Mouse (Mus musculus): ENCODE measurements around the gene Tmem132b. TPM values are rescaled to one million over a fixed set of nuclear protein-coding genes. Genes with fewer than 3 reads are reported as not detected.

The Tmem132b gene
- polyA plus RNA-seq, 1 experiment from 2014 or later: not detected

- ATAC-seq: no peak
- DNase-seq: no peak
- no peak overlapping the region for H3K9ac ChIP-seq (replicated peaks)
- H3K4me3 ChIP-seq (ENCODE audit: low read depth, low read length): no peak overlapping the region
- TF ChIP-seq EP300 (IDR thresholded peaks at IDR 0.05; ENCODE audit: low read depth) (no peak), CTCF (IDR thresholded peaks at IDR 0.05; ENCODE audit: low read depth) (no peak)
- H3K27me3 ChIP-seq (ENCODE audit: insufficient read depth, low read length): no peaks in the 10 kb centered on the region
- 53% methylated on average over 4 of the region's 5 CpGs for WGBS (ENCODE audit: insufficient replicate concordance)
- no peak overlapping the region for H3K27ac ChIP-seq (ENCODE audit: low read depth)
- H3K9me3 ChIP-seq (ENCODE audit: low read length): no peaks in the 10 kb centered on the region; the same call in 1 of the 2 replicates
- no peak overlapping the region for H3K4me2 ChIP-seq (ENCODE audit: low read depth, low read length)
- H3K36me3 ChIP-seq (replicated peaks; ENCODE audit: insufficient read depth, low read length): no peaks in the 10 kb centered on the region
- H3K4me1 ChIP-seq (ENCODE audit: insufficient read depth): no peaks in the 10 kb centered on the region
Observed at GRCm38 (mm10) chr5:125799622-125800021, 268.0 kb downstream of the Tmem132b start.

GRCm38 (mm10) chr5:125800025-125800424 lies 268.5 kb downstream of the Tmem132b start:
- Histone ChIP-seq H3K4me3 (ENCODE audit: low read depth, low read length) (no peak overlapping the region), H3K36me3 (replicated peaks; ENCODE audit: insufficient read depth, low read length) (no peaks in the 10 kb centered on the region), H3K9ac (replicated peaks) (no peak overlapping the region), H3K27ac (ENCODE audit: low read depth) (no peak overlapping the region), H3K9me3 (ENCODE audit: low read length) (no peaks in the 10 kb centered on the region; the same call in 1 of the 2 replicates), H3K4me1 (ENCODE audit: insufficient read depth) (no peaks in the 10 kb centered on the region), H3K27me3 (ENCODE audit: insufficient read depth, low read length) (no peaks in the 10 kb centered on the region), H3K4me2 (ENCODE audit: low read depth, low read length) (no peak overlapping the region)
- 15% methylated on average over 11 of the region's 11 CpGs for WGBS (ENCODE audit: insufficient replicate concordance)
- TF ChIP-seq EP300 (IDR thresholded peaks at IDR 0.05; ENCODE audit: low read depth) (no peak), CTCF (IDR thresholded peaks at IDR 0.05; ENCODE audit: low read depth) (no peak)
- no peak for ATAC-seq
- DNase-seq: no peak

- no peak for DNase-seq
- no peak overlapping the region for H3K4me3 ChIP-seq (ENCODE audit: low read depth, low read length)
- H3K9ac ChIP-seq (replicated peaks): no peak overlapping the region
- no peak for ATAC-seq
- no peaks in the 10 kb centered on the region for H3K36me3 ChIP-seq (replicated peaks; ENCODE audit: insufficient read depth, low read length)
- H3K9me3 ChIP-seq (ENCODE audit: low read length): peaks cover 3% of the 10 kb centered on the region; the same call in 1 of the 2 replicates
- TF ChIP-seq CTCF (IDR thresholded peaks at IDR 0.05; ENCODE audit: low read depth): no peak
- TF ChIP-seq EP300 (IDR thresholded peaks at IDR 0.05; ENCODE audit: low read depth): no peak
- H3K27me3 ChIP-seq (ENCODE audit: insufficient read depth, low read length): no peaks in the 10 kb centered on the region
- WGBS (ENCODE audit: insufficient replicate concordance): 74% methylated on average over 7 of the region's 7 CpGs
- no peak overlapping the region for H3K27ac ChIP-seq (ENCODE audit: low read depth)
- H3K4me2 ChIP-seq (ENCODE audit: low read depth, low read length): no peak overlapping the region
- H3K4me1 ChIP-seq (ENCODE audit: insufficient read depth): no peaks in the 10 kb centered on the region
Observed at GRCm38 (mm10) chr5:125802801-125803200, 271.2 kb downstream of the Tmem132b start.

- H3K27ac ChIP-seq (ENCODE audit: low read depth): no peak overlapping the region
- ATAC-seq (no peak), DNase-seq (no peak)
- no peaks in the 10 kb centered on the region for H3K4me1 ChIP-seq (ENCODE audit: insufficient read depth)
- no peaks in the 10 kb centered on the region for H3K27me3 ChIP-seq (ENCODE audit: insufficient read depth, low read length)
- TF ChIP-seq CTCF (IDR thresholded peaks at IDR 0.05; ENCODE audit: low read depth) (no peak), EP300 (IDR thresholded peaks at IDR 0.05; ENCODE audit: low read depth) (no peak)
- no peaks in the 10 kb centered on the region for H3K36me3 ChIP-seq (replicated peaks; ENCODE audit: insufficient read depth, low read length)
- peaks cover 3% of the 10 kb centered on the region; the same call in 1 of the 2 replicates for H3K9me3 ChIP-seq (ENCODE audit: low read length)
- no peak overlapping the region for H3K4me2 ChIP-seq (ENCODE audit: low read depth, low read length)
- 58% methylated on average over 5 of the region's 5 CpGs for WGBS (ENCODE audit: insufficient replicate concordance)
- H3K9ac ChIP-seq (replicated peaks): no peak overlapping the region
- H3K4me3 ChIP-seq (ENCODE audit: low read depth, low read length): no peak overlapping the region
Observed at GRCm38 (mm10) chr5:125805327-125805726, 273.8 kb downstream of the Tmem132b start.

GRCm38 (mm10) chr5:125807861-125808260 lies 276.3 kb downstream of the Tmem132b start:
- Histone ChIP-seq H3K4me1 (ENCODE audit: insufficient read depth) (no peaks in the 10 kb centered on the region), H3K9me3 (ENCODE audit: low read length) (peaks cover 9% of the 10 kb centered on the region), H3K36me3 (replicated peaks; ENCODE audit: insufficient read depth, low read length) (no peaks in the 10 kb centered on the region), H3K4me3 (ENCODE audit: low read depth, low read length) (no peak overlapping the region), H3K27ac (ENCODE audit: low read depth) (no peak overlapping the region), H3K27me3 (ENCODE audit: insufficient read depth, low read length) (no peaks in the 10 kb centered on the region), H3K9ac (replicated peaks) (no peak overlapping the region), H3K4me2 (ENCODE audit: low read depth, low read length) (no peak overlapping the region)
- WGBS (ENCODE audit: insufficient replicate concordance): 74% methylated on average over 5 of the region's 5 CpGs
- DNase-seq: no peak
- no peak for ATAC-seq
- TF ChIP-seq EP300 (IDR thresholded peaks at IDR 0.05; ENCODE audit: low read depth): no peak
- TF ChIP-seq CTCF (IDR thresholded peaks at IDR 0.05; ENCODE audit: low read depth): no peak

- H3K9me3 ChIP-seq (ENCODE audit: low read length): no peaks in the 10 kb centered on the region; the same call in 1 of the 2 replicates
- H3K27me3 ChIP-seq (ENCODE audit: insufficient read depth, low read length): no peaks in the 10 kb centered on the region
- TF ChIP-seq EP300 (IDR thresholded peaks at IDR 0.05; ENCODE audit: low read depth): no peak
- no peak for TF ChIP-seq CTCF (IDR thresholded peaks at IDR 0.05; ENCODE audit: low read depth)
- no peaks in the 10 kb centered on the region for H3K4me1 ChIP-seq (ENCODE audit: insufficient read depth)
- ATAC-seq (no peak), DNase-seq (no peak)
- no peak overlapping the region for H3K4me3 ChIP-seq (ENCODE audit: low read depth, low read length)
- H3K4me2 ChIP-seq (ENCODE audit: low read depth, low read length): no peak overlapping the region
- 70% methylated on average over 3 of the region's 3 CpGs for WGBS (ENCODE audit: insufficient replicate concordance)
- H3K36me3 ChIP-seq (replicated peaks; ENCODE audit: insufficient read depth, low read length): no peaks in the 10 kb centered on the region
- no peak overlapping the region for H3K27ac ChIP-seq (ENCODE audit: low read depth)
- H3K9ac ChIP-seq (replicated peaks): no peak overlapping the region
Observed at GRCm38 (mm10) chr5:125829342-125829741, 297.8 kb downstream of the Tmem132b start.

- H3K27ac ChIP-seq (ENCODE audit: low read depth): no peak overlapping the region
- no peak overlapping the region for H3K4me2 ChIP-seq (ENCODE audit: low read depth, low read length)
- DNase-seq: no peak
- no peaks in the 10 kb centered on the region for H3K27me3 ChIP-seq (ENCODE audit: insufficient read depth, low read length)
- no peak overlapping the region for H3K9ac ChIP-seq (replicated peaks)
- no peak for ATAC-seq
- no peak overlapping the region for H3K4me3 ChIP-seq (ENCODE audit: low read depth, low read length)
- H3K9me3 ChIP-seq (ENCODE audit: low read length): no peaks in the 10 kb centered on the region
- no peak for TF ChIP-seq EP300 (IDR thresholded peaks at IDR 0.05; ENCODE audit: low read depth)
- TF ChIP-seq CTCF (IDR thresholded peaks at IDR 0.05; ENCODE audit: low read depth): no peak
- no peaks in the 10 kb centered on the region for H3K4me1 ChIP-seq (ENCODE audit: insufficient read depth)
- WGBS (ENCODE audit: insufficient replicate concordance): 56% methylated on average over 1 of the region's 1 CpGs
- no peaks in the 10 kb centered on the region for H3K36me3 ChIP-seq (replicated peaks; ENCODE audit: insufficient read depth, low read length)
Observed at GRCm38 (mm10) chr5:125835890-125836289, 304.3 kb downstream of the Tmem132b start.

Data from liver, postnatal 0 days (tissue).